Mouse (Mus musculus): ENCODE results near the gene E130114P18Rik. TPM values are rescaled to one million over a fixed set of nuclear protein-coding genes. Genes with fewer than 3 reads are reported as not detected.

E130114P18Rik gene
- total and polyA plus RNA-seq, 2 experiments from 2014 or later, result 13.5 to 13.7 TPM

DNA sequence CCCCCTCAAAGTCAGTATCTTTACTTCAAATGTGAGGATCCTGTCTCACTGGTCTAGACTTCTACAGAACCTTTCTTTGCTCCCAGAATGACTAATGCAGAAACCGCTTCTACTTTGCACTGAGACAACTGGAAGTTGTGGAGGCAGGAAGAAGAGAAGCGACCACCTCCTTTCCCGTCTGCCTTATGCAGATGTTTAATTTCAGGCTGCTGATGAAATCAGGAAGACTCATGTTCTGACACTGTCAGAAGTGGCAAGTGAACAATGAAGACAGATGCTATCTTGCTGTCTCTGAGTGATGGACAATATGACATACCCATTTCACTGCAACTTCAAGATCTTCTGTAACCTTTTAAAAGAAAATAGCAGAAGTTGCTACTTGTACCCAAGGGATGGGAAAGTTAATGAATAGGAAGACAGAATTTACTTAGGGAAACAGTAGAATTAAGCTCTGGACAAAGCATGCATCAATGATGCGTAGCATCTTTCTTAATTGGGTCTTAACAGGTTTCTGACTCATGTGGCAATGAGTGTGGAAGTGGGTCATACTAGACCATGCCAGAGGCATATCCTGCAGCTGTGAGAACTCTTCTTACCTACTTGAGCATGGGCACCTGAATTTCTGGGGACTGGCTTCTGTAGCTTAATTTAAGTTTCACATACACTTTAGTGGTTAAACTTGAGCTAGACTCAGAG, 43.8 kb upstream of the E130114P18Rik start:
- WGBS, result 92% methylated on average over 4 of the region's 4 CpGs
- H3K9me3 ChIP-seq (ENCODE audit: low read length), result no peaks in the 10 kb centered on the region
- H3K4me3 ChIP-seq (ENCODE audit: low read depth, low read length), result no peak overlapping the region
- H3K4me1 ChIP-seq (ENCODE audit: insufficient read depth, low read length), result 0 out of 2 replicates have a peak, but pooled peaks cover 4% of the 10 kb centered on the region
- H3K36me3 ChIP-seq (ENCODE audit: insufficient read depth, low read length), result no peaks in the 10 kb centered on the region
- DNase-seq (ENCODE audit: low spot score) (no peak), ATAC-seq (ENCODE audit: low FRiP score) (no peak)
- no peak for TF ChIP-seq CTCF (IDR thresholded peaks at IDR 0.05)
- H3K27ac ChIP-seq (ENCODE audit: low read depth, low read length), result no peak overlapping the region
- H3K4me2 ChIP-seq (ENCODE audit: low read depth, low read length, poor library complexity, severe bottlenecking), result no peak overlapping the region
- H3K27me3 ChIP-seq (ENCODE audit: insufficient read depth, low read length), result no peaks in the 10 kb centered on the region
- H3K9ac ChIP-seq (replicated peaks; ENCODE audit: low read length, poor library complexity, severe bottlenecking), result no peak overlapping the region

DNA sequence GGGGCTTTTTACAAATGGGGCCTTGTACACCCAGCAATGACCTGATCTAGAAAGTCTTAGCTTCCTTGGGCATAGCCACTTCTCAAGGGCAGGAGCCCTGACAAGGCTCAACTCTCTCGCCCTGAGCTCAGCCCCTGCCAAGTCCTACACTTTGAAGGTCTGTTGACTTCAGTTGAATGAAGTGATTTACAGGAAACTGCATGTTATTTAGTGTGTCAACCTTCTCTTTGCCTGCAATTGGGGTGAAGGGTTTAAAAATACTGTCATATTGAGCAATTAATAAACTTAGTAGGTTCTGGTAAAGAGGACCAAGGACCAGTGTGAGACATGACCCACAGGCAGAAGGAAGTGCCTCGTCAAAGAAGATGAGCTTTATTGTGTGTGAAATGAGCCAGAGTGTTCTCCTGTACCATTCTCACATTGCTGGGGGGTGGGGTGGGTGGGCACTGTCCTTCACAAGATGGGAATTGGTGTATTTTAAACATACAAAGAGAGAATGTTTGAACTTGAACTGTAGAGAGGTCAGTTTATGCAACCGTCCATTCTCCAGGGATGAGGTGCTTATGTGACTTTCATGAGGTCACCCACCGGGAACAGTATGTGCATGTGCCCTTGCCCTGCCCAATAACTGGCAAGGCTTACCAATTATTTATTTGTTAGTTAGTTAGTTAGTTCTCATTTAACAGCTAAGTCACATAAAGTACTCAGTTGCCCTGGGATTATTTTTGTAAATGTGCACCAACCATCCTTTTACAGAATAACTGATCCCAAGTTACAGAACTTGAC, 42.8 kb upstream of the E130114P18Rik start:
- Histone ChIP-seq H3K4me3 (ENCODE audit: low read depth, low read length) (no peak overlapping the region), H3K27me3 (ENCODE audit: insufficient read depth, low read length) (no peaks in the 10 kb centered on the region), H3K9me3 (ENCODE audit: low read length) (no peaks in the 10 kb centered on the region), H3K4me1 (ENCODE audit: insufficient read depth, low read length) (0 out of 2 replicates have a peak, but pooled peaks cover 4% of the 10 kb centered on the region), H3K36me3 (ENCODE audit: insufficient read depth, low read length) (no peaks in the 10 kb centered on the region), H3K27ac (ENCODE audit: low read depth, low read length) (no peak overlapping the region), H3K4me2 (ENCODE audit: low read depth, low read length, poor library complexity, severe bottlenecking) (no peak overlapping the region), H3K9ac (replicated peaks; ENCODE audit: low read length, poor library complexity, severe bottlenecking) (no peak overlapping the region)
- no peak for TF ChIP-seq CTCF (IDR thresholded peaks at IDR 0.05)
- no peak for DNase-seq (ENCODE audit: low spot score)
- 88% methylated on average over 4 of the region's 4 CpGs for WGBS
- ATAC-seq (ENCODE audit: low FRiP score), result no peak

- Histone ChIP-seq H3K9me3 (ENCODE audit: low read length) (no peaks in the 10 kb centered on the region), H3K4me3 (ENCODE audit: low read depth, low read length) (no peak overlapping the region), H3K36me3 (ENCODE audit: insufficient read depth, low read length) (no peaks in the 10 kb centered on the region), H3K4me1 (ENCODE audit: insufficient read depth, low read length) (no peaks in the 10 kb centered on the region), H3K4me2 (ENCODE audit: low read depth, low read length, poor library complexity, severe bottlenecking) (no peak overlapping the region), H3K27ac (ENCODE audit: low read depth, low read length) (no peak overlapping the region), H3K9ac (replicated peaks; ENCODE audit: low read length, poor library complexity, severe bottlenecking) (no peak overlapping the region), H3K27me3 (ENCODE audit: insufficient read depth, low read length) (no peaks in the 10 kb centered on the region)
- no peak for ATAC-seq (ENCODE audit: low FRiP score)
- TF ChIP-seq CTCF (IDR thresholded peaks at IDR 0.05), result no peak
- no peak for DNase-seq (ENCODE audit: low spot score)
- 86% methylated on average over 8 of the region's 8 CpGs for WGBS
These were observed 41.2 kb upstream of the E130114P18Rik start for GRCm38 (mm10) chr4:97819101-97819500.

DNA sequence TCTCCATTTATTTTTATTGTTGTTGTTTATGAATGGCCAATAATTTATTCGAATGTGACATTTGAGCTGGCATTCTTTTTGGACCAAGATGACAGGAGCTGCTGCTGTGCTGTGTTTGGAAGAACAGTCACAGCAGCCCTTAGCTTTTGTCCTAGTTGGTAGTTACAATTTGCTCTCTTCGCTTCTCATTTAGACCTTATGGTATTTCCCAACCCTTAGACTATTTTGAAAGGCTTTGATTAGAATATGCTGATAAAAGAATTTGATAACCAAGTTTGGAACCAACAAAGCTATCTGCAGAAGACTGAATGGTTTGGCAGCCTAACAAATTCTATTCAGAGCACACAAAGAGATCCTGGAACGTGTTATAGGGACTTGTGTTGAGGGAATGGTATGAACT, 40.6 kb upstream of the E130114P18Rik start:
- 80% methylated on average over 3 of the region's 3 CpGs for WGBS
- DNase-seq (ENCODE audit: low spot score) (no peak), ATAC-seq (ENCODE audit: low FRiP score) (no peak)
- Histone ChIP-seq H3K4me3 (ENCODE audit: low read depth, low read length) (no peak overlapping the region), H3K9me3 (ENCODE audit: low read length) (no peaks in the 10 kb centered on the region), H3K4me2 (ENCODE audit: low read depth, low read length, poor library complexity, severe bottlenecking) (no peak overlapping the region), H3K4me1 (ENCODE audit: insufficient read depth, low read length) (no peaks in the 10 kb centered on the region), H3K36me3 (ENCODE audit: insufficient read depth, low read length) (no peaks in the 10 kb centered on the region), H3K27me3 (ENCODE audit: insufficient read depth, low read length) (no peaks in the 10 kb centered on the region), H3K27ac (ENCODE audit: low read depth, low read length) (no peak overlapping the region), H3K9ac (replicated peaks; ENCODE audit: low read length, poor library complexity, severe bottlenecking) (no peak overlapping the region)
- TF ChIP-seq CTCF (IDR thresholded peaks at IDR 0.05), result no peak

GRCm38 (mm10) chr4:97817741-97818140, 39.9 kb upstream of the E130114P18Rik start:
- H3K4me1 ChIP-seq (ENCODE audit: insufficient read depth, low read length), result no peaks in the 10 kb centered on the region
- H3K27me3 ChIP-seq (ENCODE audit: insufficient read depth, low read length), result no peaks in the 10 kb centered on the region
- no peak for TF ChIP-seq CTCF (IDR thresholded peaks at IDR 0.05)
- no peak overlapping the region for H3K4me3 ChIP-seq (ENCODE audit: low read depth, low read length)
- H3K9ac ChIP-seq (replicated peaks; ENCODE audit: low read length, poor library complexity, severe bottlenecking), result no peak overlapping the region
- 90% methylated on average over 1 of the region's 1 CpGs for WGBS
- H3K36me3 ChIP-seq (ENCODE audit: insufficient read depth, low read length), result no peaks in the 10 kb centered on the region
- H3K27ac ChIP-seq (ENCODE audit: low read depth, low read length), result no peak overlapping the region
- DNase-seq (ENCODE audit: low spot score) (no peak), ATAC-seq (ENCODE audit: low FRiP score) (no peak)
- no peak overlapping the region for H3K4me2 ChIP-seq (ENCODE audit: low read depth, low read length, poor library complexity, severe bottlenecking)
- H3K9me3 ChIP-seq (ENCODE audit: low read length), result no peaks in the 10 kb centered on the region

DNA sequence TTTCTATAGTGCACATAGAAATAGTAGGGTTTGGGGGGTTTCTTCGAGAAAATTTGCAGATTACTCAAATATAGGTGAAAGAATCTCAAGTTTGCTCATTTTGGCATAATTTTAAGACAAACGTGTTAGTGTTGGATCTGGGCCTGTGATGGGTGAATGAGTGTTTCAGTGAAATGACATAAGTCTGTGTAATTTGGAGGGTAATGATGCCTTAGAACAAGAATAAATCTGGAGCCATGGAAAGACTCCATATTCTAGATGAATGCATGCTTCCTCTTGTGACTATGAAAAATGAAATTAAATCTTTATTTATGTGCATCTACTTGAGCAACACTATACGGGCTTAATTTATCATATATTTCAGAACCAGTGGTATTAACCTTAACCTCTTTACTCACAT, 38.9 kb upstream of the E130114P18Rik start:
- Histone ChIP-seq H3K36me3 (ENCODE audit: insufficient read depth, low read length) (no peaks in the 10 kb centered on the region), H3K27me3 (ENCODE audit: insufficient read depth, low read length) (no peaks in the 10 kb centered on the region), H3K4me2 (ENCODE audit: low read depth, low read length, poor library complexity, severe bottlenecking) (no peak overlapping the region), H3K9ac (replicated peaks; ENCODE audit: low read length, poor library complexity, severe bottlenecking) (no peak overlapping the region), H3K4me3 (ENCODE audit: low read depth, low read length) (no peak overlapping the region), H3K4me1 (ENCODE audit: insufficient read depth, low read length) (no peaks in the 10 kb centered on the region), H3K27ac (ENCODE audit: low read depth, low read length) (no peak overlapping the region), H3K9me3 (ENCODE audit: low read length) (no peaks in the 10 kb centered on the region)
- ATAC-seq (ENCODE audit: low FRiP score), result no peak
- 87% methylated on average over 3 of the region's 3 CpGs for WGBS
- no peak for DNase-seq (ENCODE audit: low spot score)
- no peak for TF ChIP-seq CTCF (IDR thresholded peaks at IDR 0.05)
